ENCODE assay signal across 8 mouse cellular contexts in the genomic region with DNA sequence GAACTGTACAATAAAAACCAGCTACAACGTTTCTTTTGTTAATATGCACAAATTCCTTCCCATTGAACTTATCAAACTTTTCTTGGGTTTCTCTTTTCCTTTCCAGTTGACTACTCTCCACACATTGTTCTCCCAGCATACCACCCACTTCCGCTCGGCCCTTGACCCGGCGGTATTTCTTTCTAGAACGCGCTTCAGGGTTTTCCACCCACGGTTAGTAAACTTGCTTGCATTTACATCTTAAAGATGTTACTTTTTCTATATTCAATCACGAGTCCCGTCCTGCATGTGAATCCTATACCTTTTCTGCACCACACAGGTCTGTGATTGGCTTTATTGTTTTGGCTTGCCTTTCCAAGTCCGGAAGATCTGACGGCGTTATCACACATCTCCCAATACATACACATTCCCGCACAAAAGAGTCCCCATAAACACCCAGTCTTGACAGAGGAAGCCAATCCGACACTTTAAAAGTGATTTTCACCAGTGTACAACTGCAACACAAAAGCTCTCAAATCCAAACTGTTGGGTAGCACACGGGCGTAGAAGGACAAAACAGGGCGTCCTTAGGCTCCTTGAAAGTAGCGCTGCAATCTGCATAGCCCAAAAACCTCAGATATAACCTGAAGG. TPM values are rescaled to one million over a fixed set of nuclear protein-coding genes. Genes with fewer than 3 reads are reported as not detected.
DNase-seq lines count a peak whose midpoint lies in the region; ATAC-seq and TF ChIP-seq lines count a peak whose summit lies in the region.

No protein-coding gene starts in this region.

- WGBS in heart, embryonic 12.5 days = under 1% methylated on average over 19 of the region's 19 CpGs
- WGBS in kidney, embryonic 16.5 days = under 1% methylated on average over 19 of the region's 19 CpGs
- WGBS in liver, embryonic 14.5 days (ENCODE audit: insufficient replicate concordance) = under 1% methylated on average over 19 of the region's 19 CpGs
- WGBS in stomach, embryonic 16.5 days = under 1% methylated on average over 19 of the region's 19 CpGs

- peaks cover 9% of the 10 kb centered on the region; the same call in 1 of the 2 replicates for H3K4me1 ChIP-seq in heart, embryonic 12.5 days (replicated peaks)
- H3K4me1 ChIP-seq in kidney, embryonic 16.5 days (ENCODE audit: insufficient read depth, low read length) = peaks cover 18% of the 10 kb centered on the region
- H3K4me1 ChIP-seq in liver, embryonic 14.5 days (replicated peaks; ENCODE audit: control insufficient read depth in 2 of 2, insufficient read depth in 2 of 2, low read length in 1 of 2) = peaks cover 11 to 13% of the 10 kb centered on the region in 2 experiments
- peaks cover 20% of the 10 kb centered on the region; the same call in 1 of the 2 replicates for H3K4me1 ChIP-seq in stomach, embryonic 16.5 days (ENCODE audit: control insufficient read depth, insufficient read depth, low read length)

- peak overlapping the region; percentile 82 for H3K4me2 ChIP-seq in heart, embryonic 12.5 days
- peak overlapping the region; percentile 80 for H3K4me2 ChIP-seq in kidney, embryonic 16.5 days (replicated peaks; ENCODE audit: low read depth, low read length)
- peak overlapping the region; percentile 91 for H3K4me2 ChIP-seq in liver, embryonic 14.5 days (ENCODE audit: low read depth)
- H3K4me2 ChIP-seq in stomach, embryonic 16.5 days (ENCODE audit: low read depth, low read length) = peak overlapping the region; percentile 72

- DNase-seq in CD4-positive, CD25-positive, alpha-beta regulatory T cell, adult 2 months (ENCODE audit: low read depth, low spot score) = peak; percentile 87
- DNase-seq in brain, embryonic 14.5 days (ENCODE audit: low read depth) = peak; percentile 88
- peak; percentile 55 to 72 (median 60) for DNase-seq in liver, embryonic 14.5 days (ENCODE audit: low read depth in 3 of 3, low spot score in 3 of 3)
- peak; percentile 59 for DNase-seq in neural tube, embryonic 10.5 days (ENCODE audit: extremely low spot score, low spot score)

- no peaks in the 10 kb centered on the region for H3K27me3 ChIP-seq in heart, embryonic 12.5 days (replicated peaks)
- no peaks in the 10 kb centered on the region for H3K27me3 ChIP-seq in kidney, embryonic 16.5 days (ENCODE audit: insufficient read depth, low read length)
- H3K27me3 ChIP-seq in liver, embryonic 14.5 days (ENCODE audit: control insufficient read depth, insufficient read depth, low read length) = no peaks in the 10 kb centered on the region
- H3K27me3 ChIP-seq in stomach, embryonic 16.5 days (ENCODE audit: control insufficient read depth, insufficient read depth, low read length) = no peaks in the 10 kb centered on the region

- H3K36me3 ChIP-seq in heart, embryonic 12.5 days = no peaks in the 10 kb centered on the region
- H3K36me3 ChIP-seq in kidney, embryonic 16.5 days (ENCODE audit: insufficient read depth, low read length) = no peaks in the 10 kb centered on the region; the same call in 1 of the 2 replicates
- H3K36me3 ChIP-seq in liver, embryonic 14.5 days (replicated peaks; ENCODE audit: control insufficient read depth, insufficient read depth, low read depth) = no peaks in the 10 kb centered on the region
- no peaks in the 10 kb centered on the region for H3K36me3 ChIP-seq in stomach, embryonic 16.5 days (ENCODE audit: control insufficient read depth, insufficient read depth, low read length)

- H3K9ac ChIP-seq in heart, embryonic 12.5 days = peak overlapping the region; percentile 76
- peak overlapping the region; percentile 78 for H3K9ac ChIP-seq in kidney, embryonic 16.5 days (replicated peaks; ENCODE audit: low read length)
- peak overlapping the region; percentile 100 for H3K9ac ChIP-seq in liver, embryonic 14.5 days (replicated peaks)
- H3K9ac ChIP-seq in stomach, embryonic 16.5 days (ENCODE audit: low read length) = peak overlapping the region; percentile 85

- no peaks in the 10 kb centered on the region for H3K9me3 ChIP-seq in heart, embryonic 12.5 days (replicated peaks)
- no peaks in the 10 kb centered on the region for H3K9me3 ChIP-seq in kidney, embryonic 16.5 days (ENCODE audit: low read length)
- no peaks in the 10 kb centered on the region for H3K9me3 ChIP-seq in liver, embryonic 14.5 days (ENCODE audit: control insufficient read depth, low read length)
- H3K9me3 ChIP-seq in stomach, embryonic 16.5 days (replicated peaks; ENCODE audit: control insufficient read depth, low read length) = no peaks in the 10 kb centered on the region

- TF ChIP-seq POLR2A in brain, embryonic 14.5 days (IDR thresholded peaks at IDR 0.05; ENCODE audit: borderline replicate concordance, extremely low read depth, insufficient read depth, insufficient read length, poor library complexity, severe bottlenecking) = no peak

- peak overlapping the region; percentile 92 for H3K27ac ChIP-seq in heart, embryonic 12.5 days (ENCODE audit: poor library complexity, severe bottlenecking)
- peak overlapping the region; percentile 95 for H3K27ac ChIP-seq in kidney, embryonic 16.5 days (ENCODE audit: low read length)
- peak overlapping the region; percentile 82 for H3K27ac ChIP-seq in liver, embryonic 14.5 days
- H3K27ac ChIP-seq in stomach, embryonic 16.5 days (ENCODE audit: low read length) = peak overlapping the region; percentile 96

- no peak for TF ChIP-seq CTCF in brain, embryonic 14.5 days (IDR thresholded peaks at IDR 0.05; ENCODE audit: borderline replicate concordance, extremely low read depth, insufficient read depth, insufficient read length)
- TF ChIP-seq CTCF in liver, embryonic 14.5 days (IDR thresholded peaks at IDR 0.05; ENCODE audit: low read depth) = no peak

- ATAC-seq in erythroblast, adult 5-6 weeks (replicated peaks; ENCODE audit: low FRiP score, poor library complexity, severe bottlenecking) = peak; percentile 51
- ATAC-seq in heart, embryonic 12.5 days (ENCODE audit: insufficient number of reproducible peaks, low FRiP score) = peak; percentile 10; the same call in 1 of the 2 replicates
- ATAC-seq in kidney, embryonic 16.5 days (ENCODE audit: low FRiP score, low TSS enrichment) = peak; percentile 33; the same call in 1 of the 2 replicates
- ATAC-seq in liver, embryonic 14.5 days (ENCODE audit: insufficient read depth) = peak; percentile 3
- peak; percentile 3; the same call in 1 of the 2 replicates for ATAC-seq in stomach, embryonic 16.5 days (ENCODE audit: insufficient read depth, low FRiP score)

- no peak for TF ChIP-seq EP300 in liver, embryonic 14.5 days (IDR thresholded peaks at IDR 0.05; ENCODE audit: low read depth)

- peak overlapping the region; percentile 91 for H3K4me3 ChIP-seq in heart, embryonic 12.5 days
- H3K4me3 ChIP-seq in kidney, embryonic 16.5 days (ENCODE audit: low read length) = peak overlapping the region; percentile 75
- H3K4me3 ChIP-seq in liver, embryonic 14.5 days (ENCODE audit: insufficient read depth in 1 of 2, low read depth in 2 of 2, low read length in 2 of 2) = peak overlapping the region; percentile 93 to 99
- H3K4me3 ChIP-seq in stomach, embryonic 16.5 days (replicated peaks; ENCODE audit: low read length) = peak overlapping the region; percentile 99

RNA-seq across cellular contexts. Expression of a gene that starts 0.6 kb away (rescaled TPM):
- polyA plus RNA-seq in brain, embryonic 14.5 days (2012; rRNA removed) = 90.2 and 146 TPM in 2 replicates
- 17.8 and 24.6 TPM in 2 replicates for total RNA-seq in erythroblast, adult 5-6 weeks (2015; ENCODE audit: low replicate concordance)
- total RNA-seq in erythroblast, adult 5-6 weeks (2017; ENCODE audit: low replicate concordance) = 11.4 and 15.3 TPM in 2 replicates
- 115 and 127 TPM in 2 replicates for polyA plus RNA-seq in heart, embryonic 12.5 days (2016; fragmentation: Nextera tagmentation; extraction: Ambion mirVana)
- polyA plus RNA-seq in kidney, embryonic 16.5 days (2015; fragmentation: Nextera tagmentation; extraction: Ambion mirVana) = 38.2 and 46.0 TPM in 2 replicates
- 5.5 and 6.5 TPM in 2 replicates for polyA plus RNA-seq in liver, embryonic 14.5 days (2012; rRNA removed)
- polyA plus RNA-seq in liver, embryonic 14.5 days (2014; fragmentation: Nextera tagmentation; extraction: Ambion mirVana) = 8.8 and 10.0 TPM in 2 replicates
- polyA plus RNA-seq in stomach, embryonic 16.5 days (2015; fragmentation: Nextera tagmentation; extraction: Ambion mirVana) = 34.7 and 39.3 TPM in 2 replicates

Comparison
In these comparisons a context has a peak if more than half of its experiments do, and no peak if none do; other contexts are left out.
1. Peak in every context shown above with its lines: DNase-seq, ATAC-seq, H3K4me3 ChIP-seq and H3K27ac ChIP-seq.